Mouse (Mus musculus) frontal cortex, postnatal 10 days (tissue): Measurements from ENCODE around the gene Gm49398.
A peak's percentile ranks its signal among the peaks of the same experiment; 100 is the strongest.

Experiments
- DNase-seq, 2 experiments: peaks; one replicate each; pipeline ENCODE4 v3.0.0; 2022; ENCODE audit warnings: low spot score in 2 of 2, mixed read lengths in 1 of 2

The Gm49398 gene

GRCm38 (mm10) chr13:61288739-61289138, at the start of gene Gm49398:
Gm49398 (minus strand) TSS chr13:61288839.
- DNase-seq: no peak

DNA sequence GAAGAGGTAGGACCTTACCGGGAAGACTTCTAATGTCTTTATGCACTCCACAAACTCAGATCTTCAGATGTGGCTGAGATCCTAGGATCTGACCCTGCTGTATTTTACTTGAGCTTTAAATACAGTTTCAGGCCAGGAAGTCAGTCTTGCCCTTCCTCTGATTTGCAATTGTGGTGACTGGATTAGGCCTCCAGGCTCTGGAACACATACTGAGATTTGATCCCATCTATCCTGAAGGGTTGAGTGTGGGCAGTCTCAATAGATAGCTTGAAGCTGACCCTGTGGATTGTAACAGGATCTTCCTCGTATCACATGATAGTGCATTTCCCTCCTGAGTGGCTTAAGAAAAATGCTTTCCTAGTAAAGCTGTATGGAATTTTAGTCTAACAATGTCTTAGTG, 33.4 kb downstream of the Gm49398 start, which contains the start of gene Cts8:
TSS of gene Cts8 (minus strand) at position 101 of the 400 bp plus-strand sequence.
- no peak for DNase-seq

DNA sequence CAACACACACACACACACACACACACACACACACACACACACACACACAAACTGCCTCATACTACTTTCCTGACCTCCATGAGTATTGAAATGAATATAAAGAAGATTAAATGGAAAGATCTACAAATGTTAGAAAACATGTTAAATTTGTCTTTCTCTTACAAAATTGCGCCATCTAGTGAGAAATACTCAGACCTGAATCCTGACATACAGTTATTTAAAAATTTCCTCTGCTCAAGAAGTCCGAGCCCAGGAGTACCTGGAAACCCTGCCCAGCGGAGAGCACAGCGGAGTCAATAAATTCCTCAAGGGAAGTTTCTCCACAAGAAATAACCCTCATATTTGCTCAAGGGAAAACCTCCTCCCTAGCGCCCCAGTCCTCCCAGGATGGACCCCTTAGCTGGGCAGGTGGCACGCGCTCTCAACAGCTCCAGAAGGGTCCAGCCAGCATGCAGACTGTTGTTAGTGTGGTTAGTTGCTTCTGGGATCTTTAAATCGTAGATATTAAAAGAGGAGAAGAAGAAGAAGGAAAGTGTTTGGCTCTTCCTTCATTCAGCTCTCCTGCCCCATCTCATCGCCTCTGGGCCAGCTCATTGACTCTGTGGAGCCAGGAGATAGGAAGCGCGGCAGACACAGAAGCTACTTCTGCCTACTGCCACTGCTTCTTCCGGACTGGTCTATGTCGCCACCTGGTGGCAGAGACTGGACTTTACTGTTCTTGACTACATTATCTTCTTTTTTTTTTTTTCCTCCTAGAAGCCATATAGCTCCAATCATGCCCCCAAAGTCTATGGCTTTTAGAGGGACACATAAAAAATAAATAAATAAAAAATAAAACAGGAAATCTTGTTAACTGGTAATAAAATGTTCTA, 47.3 kb downstream of the Gm49398 start:
- peak; percentile 2 to 11 for DNase-seq

DNA sequence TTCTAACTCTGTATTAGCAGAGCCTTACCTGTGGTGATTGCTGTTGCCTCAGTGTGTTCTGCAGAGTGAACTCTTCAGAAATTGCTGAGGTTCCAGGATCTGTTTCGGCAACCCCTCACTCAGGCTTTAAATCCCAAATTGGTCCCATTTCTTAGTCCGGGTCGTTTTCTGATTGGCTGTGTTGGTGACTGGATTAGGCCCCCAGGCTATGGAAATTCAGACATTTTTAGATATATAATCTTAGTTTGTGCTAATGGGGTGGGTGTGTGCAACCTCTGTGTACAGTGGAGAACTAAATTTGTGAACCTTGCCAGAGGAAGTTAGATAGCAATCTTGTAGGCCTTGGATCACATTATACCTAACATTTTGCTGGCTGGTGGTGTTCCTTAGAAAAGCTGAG, 85.3 kb downstream of the Gm49398 start, which contains the start of gene Cts6:
TSS of gene Cts6 (minus strand) at position 101 of the 400 bp plus-strand sequence.
- no peak for DNase-seq
